Mouse (Mus musculus): ENCODE results near the gene Spn.
"Not testable (repeated sequence)": the region's sequence is repeated elsewhere in the genome, so short reads cannot be mapped to it uniquely, and the experiment has no call there.

The Spn gene

DNA sequence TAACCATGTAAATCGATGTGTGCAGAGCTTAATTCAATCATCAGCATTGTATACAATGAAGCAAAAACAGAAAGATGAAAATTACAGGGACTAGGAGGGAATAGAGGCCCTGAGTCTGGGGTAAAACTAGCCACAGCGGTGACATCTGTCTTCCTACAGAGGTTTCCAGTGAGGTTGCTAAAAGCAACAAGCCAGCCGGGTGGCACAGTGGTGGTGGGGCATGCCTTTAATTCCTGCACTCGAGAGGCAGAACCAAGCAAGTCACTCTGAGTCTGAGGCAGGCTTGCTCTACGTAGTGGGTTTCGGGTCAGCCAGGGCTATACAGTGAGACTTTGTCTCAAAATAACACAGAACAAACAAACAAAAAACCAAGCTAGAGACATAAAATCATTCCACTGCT is 35.5 kb downstream of the Spn start:
- POLR2A ChIA-PET = interaction anchor here in 2 of 4 experiments (0.6 to 0.9 kb wide), 3 partner anchors 8 to 46 kb away, joined by 4 to 9 read pairs (median 4); no protein-coding TSS in a partner anchor

DNA sequence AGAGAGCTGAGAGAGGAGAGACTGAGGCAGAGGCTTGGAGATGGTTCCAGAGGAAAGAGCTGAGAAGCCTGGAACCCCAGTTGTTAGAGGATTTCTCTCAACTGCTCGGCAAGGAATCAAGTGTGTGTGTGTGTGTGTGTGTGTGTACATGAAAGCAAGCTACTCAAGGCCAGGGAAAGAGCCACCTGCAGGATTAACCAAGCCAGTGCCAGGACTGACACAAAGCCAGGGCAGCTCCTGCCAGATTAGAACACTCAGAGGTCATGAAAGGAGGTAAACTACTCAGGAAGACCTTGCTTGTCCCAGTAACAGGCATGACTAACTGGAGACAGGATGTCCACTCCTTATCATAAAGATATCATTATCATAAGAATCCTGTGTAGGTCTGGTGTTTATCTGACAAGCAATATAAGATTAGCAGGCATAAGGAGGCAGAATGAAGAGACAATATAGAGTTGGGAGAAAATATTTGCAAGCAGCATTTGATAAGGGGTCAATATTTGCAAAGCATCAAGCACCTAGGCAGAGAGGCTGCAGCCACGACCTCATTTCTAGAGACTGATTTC is 36.1 kb downstream of the Spn start:
- ChIA-PET CTCF (interaction anchor here in 3 of 4 experiments (0.6 to 1.2 kb wide), 7 partner anchors 8 to 800 kb away, joined by 3 to 5 read pairs (median 3); partner anchors contain the start of gene Pagr1a (in 1 of the 3)), POLR2A (interaction anchor here in 3 of 4 experiments (0.6 to 1.3 kb wide), 9 partner anchors 7 to 469 kb away, joined by 3 to 7 read pairs (median 4); partner anchors contain the start of genes AI467606 (in 1 of the 3), Maz (in 1 of the 3) and Taok2 (in 1 of the 3))

More for the DNA sequence above, 35.5 kb downstream of the Spn start:
- CTCF ChIA-PET = interaction anchor here in 2 of 4 experiments (0.8 to 2.7 kb wide), 5 partner anchors 8 to 322 kb away, joined by 3 to 27 read pairs (median 3); partner anchors contain the start of genes Pagr1a (in 1 of the 2), Pagr1b (in 1 of the 2) and Tbx6 (in 1 of the 2)

DNA sequence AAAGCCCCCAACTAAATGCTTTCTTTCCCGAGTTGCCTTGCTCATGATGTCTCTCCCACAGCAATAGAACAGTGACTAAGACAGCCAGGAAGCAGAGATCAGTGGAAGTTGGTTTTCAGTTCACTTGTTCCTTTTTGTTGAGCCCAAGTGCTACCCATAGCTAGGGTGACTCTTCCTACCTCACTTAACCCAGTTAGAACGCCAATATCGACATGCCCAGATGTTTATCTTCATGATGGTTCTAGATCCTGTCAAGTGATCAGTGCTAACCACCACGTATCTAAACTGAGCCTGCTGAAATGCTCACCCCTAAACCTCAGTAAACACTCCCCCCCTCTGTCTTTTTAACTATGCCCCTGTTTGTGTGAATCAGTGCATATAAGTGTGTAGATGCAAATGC is 38.1 kb downstream of the Spn start:
- CTCF ChIA-PET = no interaction called here

DNA sequence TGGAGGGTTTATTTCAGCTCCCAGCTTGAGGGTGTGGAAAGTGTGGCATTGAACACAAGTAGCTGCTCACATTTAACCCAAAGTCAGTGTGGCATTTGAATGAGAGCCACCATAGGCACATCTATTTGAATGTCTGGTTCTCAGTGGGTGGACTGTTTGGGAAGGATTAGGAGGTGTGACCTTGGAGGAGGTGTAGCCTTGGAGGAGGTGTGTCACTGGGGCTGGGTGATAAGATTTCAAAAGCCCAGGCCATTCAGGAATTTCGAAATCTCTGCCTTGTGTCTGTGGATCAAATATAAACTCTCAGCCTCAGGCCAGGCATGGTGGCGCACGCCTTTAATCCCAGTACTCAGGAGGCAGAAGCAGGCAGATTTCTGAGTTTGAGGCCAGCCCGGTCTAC is 38.7 kb downstream of the Spn start:
- POLR2A ChIA-PET = interaction anchor here in 1 of 4 experiments (1.1 kb wide), 1 partner anchor 74 kb away, joined by 3 read pairs; no protein-coding TSS in a partner anchor

More for the DNA sequence above, 38.1 kb downstream of the Spn start:
- POLR2A ChIA-PET = interaction anchor here in 1 of 4 experiments (1.2 kb wide), 1 partner anchor 55 kb away, joined by 4 read pairs; no protein-coding TSS in a partner anchor

DNA sequence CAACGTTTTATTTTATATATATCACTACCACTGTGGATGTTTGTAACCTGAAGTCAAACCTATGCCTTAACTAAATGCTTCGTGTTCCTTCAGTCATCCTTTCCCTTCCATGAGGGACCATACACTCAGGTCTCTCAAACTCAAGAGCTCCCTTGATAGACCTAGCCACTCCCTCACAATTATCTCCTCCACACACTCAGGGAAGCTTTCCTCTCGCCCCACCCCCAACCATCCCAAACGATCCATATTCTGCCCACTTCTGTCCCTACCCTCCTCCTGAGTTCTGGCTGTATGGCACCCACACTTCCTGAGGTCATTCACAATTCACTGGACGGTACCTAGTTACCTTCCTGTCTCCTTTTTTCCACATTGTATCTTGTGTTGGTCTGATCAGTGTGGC is 39.1 kb downstream of the Spn start:
- CTCF ChIA-PET = interaction anchor here (0.6 to 1.0 kb wide), 7 partner anchors 11 to 559 kb away, joined by 3 to 5 read pairs (median 3); no protein-coding TSS in a partner anchor

More for the DNA sequence above, 38.7 kb downstream of the Spn start:
- CTCF ChIA-PET = interaction anchor here in 1 of 4 experiments (0.6 kb wide), 1 partner anchor 94 kb away, joined by 5 read pairs; no protein-coding TSS in a partner anchor

DNA sequence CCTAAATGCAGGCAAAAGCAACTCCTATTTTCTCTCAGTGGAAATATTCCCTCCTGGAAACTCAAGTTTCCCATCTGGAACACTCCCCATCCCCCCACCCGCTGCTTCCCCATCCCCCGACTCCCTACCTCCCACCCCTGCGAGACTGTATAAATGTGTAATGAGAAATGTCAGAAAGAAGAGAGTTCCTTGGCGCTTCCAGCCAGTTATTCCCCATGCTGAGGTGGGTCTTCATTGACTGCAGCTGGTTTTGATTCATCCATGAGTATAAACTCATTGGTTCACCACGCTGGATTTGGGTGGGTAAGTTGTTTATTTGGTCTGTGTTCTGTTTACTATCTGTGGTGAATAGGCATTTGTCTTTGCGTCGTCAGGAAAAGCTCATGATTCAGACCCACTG is 41.2 kb downstream of the Spn start:
- CTCF ChIA-PET = interaction anchor here in 2 of 4 experiments (0.6 to 1.1 kb wide), 2 partner anchors 8 to 88 kb away, joined by 3 read pairs; no protein-coding TSS in a partner anchor
- POLR2A ChIA-PET = interaction anchor here in 2 of 4 experiments (0.6 to 0.8 kb wide), 2 partner anchors 68 to 555 kb away, joined by 3 to 7 read pairs; no protein-coding TSS in a partner anchor

More for the DNA sequence above, 39.1 kb downstream of the Spn start:
- POLR2A ChIA-PET = interaction anchor here in 1 of 4 experiments (0.6 to 1.1 kb wide), 2 partner anchors 73 to 280 kb away, joined by 3 to 5 read pairs; no protein-coding TSS in a partner anchor

DNA sequence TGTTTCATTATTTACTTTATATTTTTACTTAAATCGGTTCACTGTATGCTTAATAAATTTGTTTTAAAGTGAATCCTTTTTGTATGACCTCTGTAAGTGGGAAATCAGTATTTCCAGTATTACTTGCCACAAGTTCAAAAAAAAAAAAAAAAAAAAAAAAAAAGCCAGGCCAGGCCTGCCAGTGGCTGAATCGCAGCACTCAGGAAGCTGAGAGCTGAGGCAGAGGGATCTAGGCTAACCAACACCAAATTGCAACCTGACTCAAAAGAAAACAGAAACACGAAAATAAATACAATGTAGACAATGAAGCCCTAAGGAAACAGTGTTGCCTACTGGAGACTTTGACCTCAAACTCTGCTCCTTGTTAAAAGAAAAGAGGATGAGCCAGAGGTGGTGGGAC is 43.7 kb downstream of the Spn start:
- POLR2A ChIA-PET = interaction anchor here in 3 of 4 experiments (0.6 to 2.0 kb wide), 4 partner anchors 8 to 350 kb away, joined by 3 to 11 read pairs (median 4); no protein-coding TSS in a partner anchor
- CTCF ChIA-PET = interaction anchor here (0.7 to 0.8 kb wide), 4 partner anchors 9 to 268 kb away, joined by 3 to 15 read pairs (median 4); no protein-coding TSS in a partner anchor

DNA sequence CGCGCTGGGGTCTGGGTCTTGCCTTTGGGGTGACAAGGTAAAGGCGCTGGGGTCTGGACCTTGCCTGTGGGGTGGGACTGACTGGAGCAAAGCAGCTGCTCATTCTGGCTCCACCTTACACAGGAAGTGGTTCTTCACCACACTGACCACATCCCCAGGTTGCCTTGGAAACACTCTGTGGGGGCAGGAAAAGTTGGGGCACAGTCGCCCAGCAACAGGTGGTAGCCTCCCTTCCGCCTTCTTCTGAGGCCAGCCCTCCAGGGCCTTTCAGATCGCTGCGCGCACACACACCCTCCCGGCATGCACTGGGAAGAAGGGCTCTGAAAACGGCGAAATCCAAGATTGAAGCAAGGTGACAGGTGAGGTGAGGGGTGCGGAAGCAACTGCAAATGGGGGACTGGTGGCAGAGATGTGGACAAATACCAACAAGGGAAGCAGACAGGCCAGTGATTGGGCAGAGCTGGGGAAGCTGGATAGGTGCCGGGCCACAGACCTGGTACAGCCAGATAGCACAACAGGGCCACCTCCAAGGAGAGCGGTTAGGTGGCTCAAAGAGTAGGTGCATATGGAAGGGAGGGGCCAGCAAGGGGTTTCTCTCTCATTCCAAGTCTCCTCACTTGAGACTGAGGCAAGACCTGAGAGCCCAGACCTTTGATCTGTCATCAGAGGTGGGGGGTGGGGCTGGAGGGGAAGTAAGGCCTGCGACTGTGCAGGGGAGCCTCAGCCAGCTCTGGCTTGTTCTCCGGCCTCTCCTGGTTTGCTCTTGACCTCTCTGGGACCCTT is 46.3 kb downstream of the Spn start, which contains the start of gene AI467606:
Gene AI467606 (plus strand): TSS at position 246 of the 783 bp plus-strand sequence.
- ChIA-PET POLR2A (interaction anchor here in 3 of 4 experiments (0.6 to 2.1 kb wide), 21 partner anchors 10 to 482 kb away, joined by 3 to 9 read pairs (median 4); partner anchors contain the start of genes Gm42742 (in 1 of the 3), Kif22 (in 1 of the 3), Maz (in 1 of the 3) and Mvp (in 1 of the 3)), CTCF (interaction anchor here (0.6 to 1.6 kb wide), 14 partner anchors 9 to 565 kb away, joined by 3 to 8 read pairs (median 3); partner anchors contain the start of genes Pagr1a (in 1 of the 4) and Pagr1b (in 1 of the 4))

DNA sequence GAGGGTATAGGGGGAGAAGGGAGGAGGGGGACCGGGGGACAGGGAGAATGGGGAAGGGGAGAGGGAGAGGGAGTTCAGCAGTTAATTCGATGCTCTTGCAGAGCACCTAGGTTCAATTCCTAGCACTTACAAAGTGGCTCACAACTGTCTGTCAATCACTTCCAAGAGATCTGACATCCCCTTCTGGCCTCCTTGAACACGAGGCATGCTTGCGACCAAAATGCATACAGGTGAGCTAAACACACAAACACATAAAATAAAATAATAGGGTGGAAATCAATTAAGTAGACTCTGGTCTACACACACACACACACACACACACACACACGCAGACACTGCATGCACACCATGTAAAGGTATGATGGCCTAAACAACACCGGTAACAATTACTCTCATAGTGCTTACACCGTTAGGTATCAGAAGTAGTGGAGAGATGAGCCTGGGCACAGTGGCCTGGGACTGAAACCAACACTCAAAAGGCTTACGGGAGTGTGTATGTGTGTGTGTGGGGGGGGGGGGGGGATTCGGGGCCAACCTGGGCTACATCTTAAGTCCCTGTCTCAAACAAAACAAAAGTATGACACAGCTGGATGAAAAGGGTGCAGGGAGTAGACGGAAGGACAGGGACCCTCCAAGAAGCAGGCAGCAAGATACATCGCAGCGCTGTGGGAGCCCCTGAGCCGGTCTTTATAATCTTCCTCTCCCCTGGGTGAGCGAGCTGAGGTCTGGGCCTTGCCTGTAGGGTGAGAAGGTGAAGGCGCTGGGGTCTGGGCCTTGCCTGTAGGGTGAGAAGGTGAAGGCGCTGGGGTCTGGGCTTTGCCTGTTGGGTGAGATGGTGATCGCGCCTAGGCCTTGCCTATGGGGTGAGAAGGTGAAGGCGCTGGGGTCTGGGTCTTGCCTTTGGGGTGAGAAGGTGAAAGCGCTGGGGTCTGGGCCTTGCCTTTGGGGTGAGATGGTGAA is 47.2 kb downstream of the Spn start:
- POLR2A ChIA-PET = interaction anchor here in 3 of 4 experiments (0.6 to 2.1 kb wide), 20 partner anchors 11 to 481 kb away, joined by 3 to 9 read pairs (median 4); partner anchors contain the start of genes Gm42742 (in 1 of the 3), Kif22 (in 1 of the 3), Maz (in 1 of the 3) and Mvp (in 1 of the 3)
- CTCF ChIA-PET = interaction anchor here (0.6 to 1.6 kb wide), 11 partner anchors 8 to 443 kb away, joined by 3 to 4 read pairs (median 3); partner anchors contain the start of genes Pagr1a (in 1 of the 4) and Pagr1b (in 1 of the 4)

DNA sequence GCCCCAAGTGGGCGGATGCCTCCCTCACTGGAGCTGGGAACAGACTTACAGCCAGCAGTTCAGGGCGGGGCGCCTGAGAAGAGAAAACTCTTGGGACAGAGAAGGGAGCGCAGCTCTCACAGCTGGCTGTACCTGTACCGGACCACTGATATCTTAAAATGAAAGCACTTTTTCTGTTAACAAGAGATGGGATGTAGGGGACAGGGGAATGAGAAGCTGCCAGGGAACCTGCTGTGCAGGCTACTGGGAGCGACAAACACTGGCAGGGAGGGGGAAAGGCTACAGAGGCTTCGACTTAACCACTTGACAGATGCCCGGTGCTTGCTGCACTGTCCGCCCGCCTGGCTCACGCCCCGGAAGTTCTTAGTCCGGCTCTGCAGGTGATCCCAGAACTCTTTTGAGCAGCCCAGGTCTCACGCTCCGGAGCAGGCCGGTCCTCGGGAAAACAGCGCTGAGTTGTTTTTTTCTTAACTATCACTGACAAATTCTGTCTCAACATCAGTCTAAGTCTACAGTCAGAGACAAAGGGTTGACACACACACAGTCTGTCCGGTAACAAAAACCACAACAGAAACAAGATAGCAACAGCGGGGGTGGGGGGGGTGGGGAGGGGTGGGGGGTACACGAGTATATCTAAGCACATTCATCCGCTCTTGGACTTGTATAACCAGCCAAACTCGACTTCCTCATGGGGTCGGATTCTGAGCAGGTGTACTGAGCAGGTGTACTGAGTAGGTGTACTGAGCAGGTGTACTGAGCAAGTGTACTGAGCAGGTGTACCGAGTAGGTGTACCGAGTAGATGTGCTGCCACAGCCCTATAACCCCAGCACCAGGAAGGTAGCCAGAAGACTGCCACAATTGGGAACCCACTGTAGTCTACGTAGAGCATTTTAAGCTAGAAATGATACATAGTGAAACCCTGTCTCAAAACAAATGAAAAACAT is 48.5 kb downstream of the Spn start:
- CTCF ChIA-PET = interaction anchor here in 1 of 4 experiments (0.6 kb wide), 2 partner anchors 93 to 148 kb away, joined by 3 to 22 read pairs; no protein-coding TSS in a partner anchor
- POLR2A ChIA-PET = interaction anchor here in 3 of 4 experiments (0.6 to 1.1 kb wide), 4 partner anchors 14 to 104 kb away, joined by 3 to 4 read pairs (median 3); no protein-coding TSS in a partner anchor

DNA sequence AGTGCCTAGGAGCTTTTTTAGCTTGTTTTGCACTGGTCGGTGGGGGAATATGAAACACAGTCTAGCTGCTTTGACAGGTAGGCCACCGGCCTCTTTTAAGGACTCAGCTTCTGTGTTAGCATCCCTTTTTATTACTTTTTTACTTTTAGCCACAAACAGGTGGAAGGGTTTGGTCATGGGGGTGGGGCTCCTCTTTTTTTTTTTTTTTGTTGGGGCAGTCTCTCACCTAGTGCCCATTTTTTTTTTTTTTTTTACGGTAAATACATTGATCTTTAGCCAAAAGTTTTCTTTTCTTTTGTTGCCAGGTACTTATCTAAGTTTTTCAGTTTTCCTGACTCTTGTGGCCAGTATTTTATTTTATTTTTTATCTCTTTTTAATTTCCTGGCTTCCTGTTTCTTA is 49.5 kb downstream of the Spn start:
- CTCF ChIA-PET = interaction anchor here in 2 of 4 experiments (0.6 to 0.7 kb wide), 2 partner anchors 94 to 315 kb away, joined by 10 to 22 read pairs; no protein-coding TSS in a partner anchor

DNA sequence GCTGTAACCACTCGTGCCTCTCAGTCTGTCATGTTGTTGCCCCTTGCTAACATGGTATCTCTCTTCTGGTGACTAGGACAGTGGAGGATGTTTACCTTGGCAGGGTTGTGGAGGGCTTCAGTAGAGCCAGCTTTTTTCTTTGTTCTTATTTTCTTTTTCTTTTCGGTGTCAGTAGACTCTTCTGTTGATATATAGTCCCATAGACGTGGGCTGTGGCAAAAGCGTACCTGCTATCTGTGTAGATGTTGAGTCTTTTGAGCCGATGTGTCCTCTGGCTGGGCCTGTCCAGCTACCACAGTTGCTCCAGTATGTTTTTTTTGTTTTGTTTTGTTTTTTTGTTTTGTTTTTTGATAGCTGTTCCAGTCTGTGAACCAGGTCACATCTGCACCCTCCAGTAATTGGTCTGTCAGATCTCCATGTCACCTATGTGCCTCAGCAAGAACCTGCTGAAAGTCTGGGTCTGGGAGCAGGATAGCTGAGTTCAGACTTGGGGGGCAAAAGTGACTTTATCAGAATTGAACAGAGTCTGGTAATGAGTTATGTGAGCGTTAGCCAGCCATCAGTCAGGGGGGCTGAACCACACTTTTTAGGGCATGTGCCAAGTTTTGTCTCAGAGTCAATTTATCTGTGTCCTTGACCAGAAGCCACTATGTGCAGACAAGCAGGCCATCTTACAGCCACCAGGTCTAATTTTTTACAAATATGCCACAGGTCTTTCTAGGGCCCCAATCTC is 50.2 kb downstream of the Spn start, which contains the start of gene Zg16:
Gene Zg16 (minus strand): TSS at position 51 of the 733 bp plus-strand sequence.
- POLR2A ChIA-PET = interaction anchor here in 1 of 4 experiments (0.7 to 1.0 kb wide), 2 partner anchors 41 to 47 kb away, joined by 3 to 4 read pairs; no protein-coding TSS in a partner anchor
- CTCF ChIA-PET = interaction anchor here in 1 of 4 experiments (0.7 kb wide), 1 partner anchor 316 kb away, joined by 10 read pairs; no protein-coding TSS in a partner anchor

More for the DNA sequence above, 49.5 kb downstream of the Spn start:
- POLR2A ChIA-PET = interaction anchor here in 2 of 4 experiments (0.7 to 1.1 kb wide), 2 partner anchors 40 to 105 kb away, joined by 3 to 4 read pairs; no protein-coding TSS in a partner anchor

DNA sequence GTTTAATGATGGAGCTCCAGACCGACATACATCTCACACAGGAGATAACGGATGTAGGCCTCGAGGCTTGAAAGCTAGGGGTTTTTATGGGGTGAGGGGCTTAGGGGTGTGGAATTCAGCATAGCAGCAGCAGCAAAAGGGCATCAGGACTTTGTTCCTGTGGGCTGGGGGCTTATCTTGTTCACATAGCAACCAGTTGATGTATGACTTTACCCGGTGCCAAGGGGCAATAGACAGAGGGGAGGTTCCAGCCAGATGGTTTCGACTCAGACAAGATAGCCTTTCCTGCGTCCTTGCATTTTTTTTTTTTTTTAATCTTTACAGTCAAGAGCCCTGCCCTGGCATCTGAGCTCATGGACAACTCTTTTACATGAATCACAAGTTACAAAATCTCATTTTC is 51.9 kb downstream of the Spn start:
- CTCF ChIA-PET = not testable (repeated sequence)
- POLR2A ChIA-PET = interaction anchor here in 2 of 4 experiments (0.6 to 1.8 kb wide), 4 partner anchors 10 to 377 kb away, joined by 3 to 4 read pairs (median 3); no protein-coding TSS in a partner anchor

DNA sequence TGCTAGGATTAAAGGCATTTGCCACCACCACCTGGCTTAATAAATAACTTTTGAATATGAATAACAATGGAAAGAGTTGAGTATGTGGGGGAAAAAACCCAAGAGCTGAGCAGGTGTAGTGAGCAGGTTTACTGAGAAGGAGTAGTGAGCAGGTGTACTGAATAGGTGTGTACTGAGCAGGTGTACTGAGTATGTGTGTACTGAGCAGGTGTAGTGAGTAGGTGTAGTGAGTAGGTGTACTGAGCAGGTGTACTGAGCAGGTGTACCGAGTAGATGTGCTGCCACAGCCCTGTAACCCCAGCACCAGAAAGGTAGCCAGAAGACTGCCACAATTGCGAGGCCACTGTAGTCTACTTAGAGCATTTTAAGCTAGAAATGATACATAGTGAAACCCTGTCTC is 52.8 kb downstream of the Spn start:
- ChIA-PET POLR2A (interaction anchor here in 2 of 4 experiments (0.8 to 1.8 kb wide), 3 partner anchors 9 to 17 kb away, joined by 3 to 4 read pairs (median 3); no protein-coding TSS in a partner anchor), CTCF (interaction anchor here in 1 of 4 experiments (1.5 kb wide), 1 partner anchor 19 kb away, joined by 6 read pairs; no protein-coding TSS in a partner anchor)
